Mouse (Mus musculus): ENCODE results near the gene Trp53tg5.
A peak's percentile ranks its signal among the peaks of the same experiment; 100 is the strongest.

Gene Trp53tg5

GRCm38 (mm10) chr2:164430697-164431096 is 42.8 kb downstream of the Trp53tg5 start:
- DNase-seq = peak; percentile 74 to 80

GRCm38 (mm10) chr2:164429881-164430615 is 43.5 kb downstream of the Trp53tg5 start:
- DNase-seq = peak in 1 of 2 experiments; percentile 2

GRCm38 (mm10) chr2:164428451-164428850 is 45.1 kb downstream of the Trp53tg5 start:
- DNase-seq = no peak

- peak in 1 of 2 experiments; percentile 7 for DNase-seq
Observed at GRCm38 (mm10) chr2:164426952-164427351, 46.6 kb downstream of the Trp53tg5 start.

- peak in 1 of 2 experiments; percentile 78 for DNase-seq
Observed at GRCm38 (mm10) chr2:164426121-164426520, 47.4 kb downstream of the Trp53tg5 start.

GRCm38 (mm10) chr2:164425401-164425800 is 48.1 kb downstream of the Trp53tg5 start:
- peak; percentile 80 to 85 for DNase-seq

GRCm38 (mm10) chr2:164424406-164424805 is 49.1 kb downstream of the Trp53tg5 start:
- DNase-seq = no peak

- DNase-seq = peak in 1 of 2 experiments; percentile 42
Observed at GRCm38 (mm10) chr2:164423464-164423863, 50.1 kb downstream of the Trp53tg5 start.

- DNase-seq = no peak
Observed at GRCm38 (mm10) chr2:164422675-164423393, 50.7 kb downstream of the Trp53tg5 start.

GRCm38 (mm10) chr2:164421979-164422378 is 51.5 kb downstream of the Trp53tg5 start:
- DNase-seq = peak; percentile 73 to 86

- DNase-seq = no peak
Observed at GRCm38 (mm10) chr2:164421306-164421705, 52.2 kb downstream of the Trp53tg5 start.

Measured in kidney, postnatal 36 days (tissue).